Mouse (Mus musculus): Measurements from ENCODE around the gene Ssbp4.

GRCm38 (mm10) chr8:70656193-70656790 lies 47.6 kb upstream of the Ssbp4 start:
- TF ChIP-seq CTCF (IDR thresholded peaks at IDR 0.05; ENCODE audit: extremely low read depth, insufficient read length, insufficient replicate concordance, low read depth, low read length) (no peak), POLR2A (IDR thresholded peaks at IDR 0.05; ENCODE audit: low read depth, low read length) (no peak)
